Mouse (Mus musculus) heart, embryonic 15.5 days (tissue): Measurements from ENCODE around the gene Mok. TPM values are rescaled to one million over a fixed set of nuclear protein-coding genes. Genes with fewer than 3 reads are reported as not detected.

ENCODE experiments used
- ATAC-seq: fragments of 200-750 bp; cut with Nextera tagmentation; replicated peaks from 2 replicates; pipeline ENCODE4 v1.8.0; 2017; ENCODE audit warnings: low read depth, moderate TSS enrichment; ENCODE audit not compliant: insufficient number of reproducible peaks, insufficient read depth, low FRiP score
- H3K27ac ChIP-seq: fragments of 300-500 bp; sonication (generic); 2 replicates; pipeline ENCODE4 v1.5.1; 2015; ENCODE audit warnings: mild to moderate bottlenecking, inconsistent platforms
- H3K27me3 ChIP-seq: fragments of 300-500 bp; sonication (generic); 2 replicates; pipeline ENCODE4 v1.6.1; 2015; ENCODE audit warnings: inconsistent platforms
- H3K36me3 ChIP-seq: fragments of 300-500 bp; sonication (generic); 2 replicates; pipeline ENCODE4 v1.6.1; 2015; ENCODE audit warnings: mild to moderate bottlenecking, inconsistent platforms
- H3K4me1 ChIP-seq: fragments of 300-500 bp; sonication (generic); replicated peaks from 2 replicates; pipeline ENCODE4 v1.6.1; 2015; ENCODE audit warnings: inconsistent platforms
- H3K4me2 ChIP-seq: fragments of 300-500 bp; sonication (generic); 2 replicates; pipeline ENCODE4 v1.6.1; 2015; ENCODE audit warnings: inconsistent platforms, mild to moderate bottlenecking, moderate library complexity
- H3K4me3 ChIP-seq: fragments of 300-500 bp; sonication (generic); 2 replicates; pipeline ENCODE4 v1.5.1; 2015; ENCODE audit warnings: mild to moderate bottlenecking, inconsistent platforms
- H3K9ac ChIP-seq: fragments of 300-500 bp; sonication (generic); 2 replicates; pipeline ENCODE4 v1.6.1; 2015; ENCODE audit warnings: mild to moderate bottlenecking, inconsistent platforms
- H3K9me3 ChIP-seq: fragments of 300-500 bp; sonication (generic); replicated peaks from 2 replicates; pipeline ENCODE4 v1.6.1; 2016; ENCODE audit warnings: inconsistent platforms
- WGBS: fragments of 180-500 bp; shearing (Covaris S2); methylation state at CpG from one replicate; pipeline ENCODE4 v1.1.7; 2015; ENCODE audit warnings: mixed read lengths; 5-methylcytosine and 5-hydroxymethylcytosine counted together
- polyA plus RNA-seq: library from polyadenylated mRNA; unstranded; fragments of >200 nt; fragmentation: Nextera tagmentation; extraction: Ambion mirVana; gene quantifications from 2 replicates; pipeline ENCODE4 v1.2.1, GENCODE M21; 2015

Gene Mok
- polyA plus RNA-seq, 1 experiment from 2014 or later, result 3.0 TPM

DNA sequence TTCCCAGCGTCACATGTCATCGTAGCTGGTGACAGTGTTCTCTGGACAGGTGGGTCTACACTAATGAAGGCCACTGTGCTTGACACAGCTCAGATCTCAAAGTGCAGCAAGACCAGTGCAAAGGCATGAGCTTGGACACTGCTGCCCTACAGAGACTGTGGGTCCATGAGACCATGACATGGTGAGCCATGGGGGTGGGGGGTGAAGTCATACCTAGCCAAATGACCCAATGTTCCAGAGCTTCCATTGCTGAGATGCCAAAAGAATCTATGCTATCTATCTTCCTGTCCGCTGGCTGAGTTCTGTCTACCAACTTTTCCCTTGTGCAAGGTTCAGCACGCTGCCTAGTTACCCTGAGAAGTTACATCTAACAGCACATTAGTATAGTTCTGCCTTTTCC is 11.8 kb downstream of the Mok start:
- no peak for ATAC-seq
- no peaks in the 10 kb centered on the region for H3K9me3 ChIP-seq
- no peak overlapping the region for H3K4me2 ChIP-seq
- H3K4me3 ChIP-seq, result no peak overlapping the region
- H3K9ac ChIP-seq, result no peak overlapping the region
- H3K27ac ChIP-seq, result no peak overlapping the region
- H3K36me3 ChIP-seq, result no peaks in the 10 kb centered on the region
- no peaks in the 10 kb centered on the region for H3K4me1 ChIP-seq
- no peaks in the 10 kb centered on the region for H3K27me3 ChIP-seq
- WGBS, result 91% methylated on average over 4 of the region's 4 CpGs

DNA sequence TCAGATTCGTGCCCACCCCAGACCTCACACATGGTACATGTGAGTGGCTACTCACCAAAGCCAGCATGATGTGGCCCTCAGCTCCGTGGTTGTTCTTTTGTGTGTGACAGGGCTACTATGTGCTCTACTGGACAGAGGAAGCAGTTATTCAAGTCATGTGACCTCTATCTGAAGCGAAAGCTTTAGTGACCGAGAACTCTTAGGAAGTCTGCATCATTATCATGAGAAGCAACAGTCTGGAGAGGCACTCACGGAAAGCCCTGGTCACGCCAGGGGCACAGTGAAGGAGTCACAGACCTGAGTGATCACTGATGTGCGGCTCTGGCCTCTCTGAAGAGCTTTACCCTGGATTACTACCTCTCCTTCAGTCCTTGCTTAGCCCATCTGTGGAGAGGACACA is 18.4 kb downstream of the Mok start:
- WGBS, result 75% methylated on average over 7 of the region's 7 CpGs
- H3K27me3 ChIP-seq, result no peaks in the 10 kb centered on the region
- H3K36me3 ChIP-seq, result no peaks in the 10 kb centered on the region
- no peaks in the 10 kb centered on the region for H3K9me3 ChIP-seq
- no peak overlapping the region for H3K4me3 ChIP-seq
- H3K4me1 ChIP-seq, result no peaks in the 10 kb centered on the region
- H3K4me2 ChIP-seq, result no peak overlapping the region
- no peak for ATAC-seq
- no peak overlapping the region for H3K9ac ChIP-seq
- H3K27ac ChIP-seq, result no peak overlapping the region

DNA sequence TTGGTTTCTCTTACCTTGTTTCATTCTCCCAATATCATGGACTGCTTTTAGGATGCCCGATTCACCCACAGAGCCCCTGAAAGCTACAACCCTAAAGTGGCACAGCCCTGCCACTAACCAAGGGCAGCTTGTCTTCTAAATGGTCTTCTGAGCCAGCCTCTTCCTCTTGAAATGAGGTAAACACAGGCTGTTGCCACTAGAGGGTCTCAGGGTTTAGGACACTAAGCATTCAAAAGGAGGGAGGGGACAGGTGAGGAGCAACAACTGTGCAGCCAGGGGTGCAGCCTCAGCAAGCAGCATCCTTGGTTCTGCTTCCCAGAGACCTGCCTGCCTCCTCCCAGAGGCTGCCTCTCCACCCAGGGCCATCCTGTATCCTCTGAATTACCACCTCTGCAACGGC is 19.0 kb downstream of the Mok start:
- WGBS, result 89% methylated on average over 2 of the region's 2 CpGs
- Histone ChIP-seq H3K9me3 (no peaks in the 10 kb centered on the region), H3K4me1 (no peaks in the 10 kb centered on the region), H3K9ac (no peak overlapping the region), H3K4me3 (no peak overlapping the region), H3K27me3 (no peaks in the 10 kb centered on the region), H3K27ac (no peak overlapping the region), H3K4me2 (no peak overlapping the region), H3K36me3 (no peaks in the 10 kb centered on the region)
- ATAC-seq, result no peak

DNA sequence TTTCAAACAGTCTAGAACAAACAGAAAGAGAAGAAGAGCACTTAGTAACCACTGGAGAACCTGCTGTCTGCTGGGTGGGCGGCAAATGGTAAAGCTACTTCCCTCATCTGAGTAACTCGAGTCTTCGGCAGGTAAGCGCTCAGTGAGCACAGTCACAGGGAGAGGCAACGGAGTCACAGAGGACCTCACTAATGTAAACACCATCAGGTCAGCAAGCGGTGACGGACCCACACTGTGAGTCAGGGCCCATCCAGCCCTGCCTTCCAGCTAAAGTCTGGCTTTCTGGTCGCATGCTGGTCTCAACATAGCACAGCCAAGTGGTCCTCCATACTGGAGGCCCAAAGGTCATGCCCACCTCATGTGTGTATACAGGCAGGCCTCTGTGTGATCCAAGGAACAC is 21.4 kb downstream of the Mok start:
- Histone ChIP-seq H3K4me2 (no peak overlapping the region), H3K27ac (no peak overlapping the region), H3K36me3 (no peaks in the 10 kb centered on the region), H3K27me3 (no peaks in the 10 kb centered on the region), H3K4me1 (no peaks in the 10 kb centered on the region), H3K9ac (no peak overlapping the region), H3K9me3 (no peaks in the 10 kb centered on the region), H3K4me3 (no peak overlapping the region)
- ATAC-seq, result no peak
- WGBS, result 69% methylated on average over 8 of the region's 8 CpGs

DNA sequence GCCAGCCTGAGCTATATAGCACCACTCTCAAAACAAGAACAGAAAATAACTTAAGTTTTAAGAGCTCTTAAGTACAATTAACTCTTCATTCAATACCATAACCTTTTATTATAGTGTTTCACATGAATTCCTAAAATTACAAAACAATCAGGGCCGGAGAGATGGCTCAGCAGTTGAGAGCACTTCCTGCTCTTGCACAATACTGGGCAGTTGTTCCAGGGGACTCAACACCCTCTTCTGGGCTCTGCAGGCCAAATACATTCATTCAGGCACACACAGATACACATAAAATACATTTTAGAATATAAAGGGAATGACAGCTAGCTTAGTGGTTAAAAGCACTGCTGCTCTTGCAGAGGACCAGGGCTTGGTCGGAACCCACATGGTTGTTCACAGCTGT is 23.9 kb downstream of the Mok start:
- Histone ChIP-seq H3K27ac (no peak overlapping the region), H3K4me3 (no peak overlapping the region), H3K9me3 (no peaks in the 10 kb centered on the region), H3K27me3 (no peaks in the 10 kb centered on the region), H3K36me3 (no peaks in the 10 kb centered on the region), H3K4me2 (no peak overlapping the region), H3K4me1 (no peaks in the 10 kb centered on the region), H3K9ac (no peak overlapping the region)
- 93% methylated on average over 2 of the region's 2 CpGs for WGBS
- no peak for ATAC-seq

DNA sequence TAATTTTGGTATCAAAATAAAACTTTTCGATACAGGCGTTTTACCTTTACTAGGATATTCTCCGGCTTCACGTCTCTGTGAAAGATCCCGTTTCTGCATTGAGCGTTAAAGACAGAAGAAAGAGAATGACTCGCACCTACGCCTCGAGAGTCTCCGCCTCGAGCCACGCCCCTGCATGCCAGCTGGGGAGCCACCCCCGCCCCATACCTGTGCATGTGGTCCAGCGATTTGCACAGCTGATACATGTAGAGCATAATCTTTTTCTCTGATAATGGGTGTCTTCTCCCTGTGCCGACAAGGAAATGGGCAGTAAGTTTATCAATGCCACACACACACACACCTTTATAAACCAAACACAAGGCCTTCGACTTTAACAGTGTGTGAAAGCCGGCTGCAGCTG is 25.8 kb downstream of the Mok start:
- Histone ChIP-seq H3K4me1 (no peaks in the 10 kb centered on the region), H3K27me3 (no peaks in the 10 kb centered on the region), H3K27ac (no peak overlapping the region), H3K9ac (no peak overlapping the region), H3K36me3 (no peaks in the 10 kb centered on the region), H3K4me2 (no peak overlapping the region), H3K4me3 (no peak overlapping the region), H3K9me3 (no peaks in the 10 kb centered on the region)
- 65% methylated on average over 17 of the region's 17 CpGs for WGBS
- ATAC-seq, result no peak

DNA sequence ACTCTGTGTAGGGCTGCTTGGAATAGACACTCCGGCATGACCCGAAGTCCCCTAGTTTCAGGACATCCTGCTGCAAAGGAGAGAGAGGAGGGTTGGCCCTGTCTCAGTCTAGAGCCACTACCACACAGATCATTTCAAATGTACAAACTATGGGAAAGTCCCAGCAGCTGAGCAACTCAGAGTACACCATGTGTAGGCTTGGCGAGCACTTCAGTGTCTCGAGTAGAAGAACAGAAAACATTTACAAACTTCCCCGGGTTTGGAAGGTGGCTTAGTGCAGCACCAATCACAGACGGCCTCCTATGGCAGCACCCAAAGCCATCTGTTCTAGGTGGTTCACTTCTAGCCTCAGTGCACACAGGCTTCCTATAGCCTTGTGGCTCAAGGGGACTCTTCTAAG is 27.1 kb downstream of the Mok start:
- no peak for ATAC-seq
- Histone ChIP-seq H3K4me1 (no peaks in the 10 kb centered on the region), H3K4me2 (no peak overlapping the region), H3K27me3 (no peaks in the 10 kb centered on the region), H3K9me3 (no peaks in the 10 kb centered on the region), H3K9ac (no peak overlapping the region), H3K27ac (no peak overlapping the region), H3K4me3 (no peak overlapping the region), H3K36me3 (no peaks in the 10 kb centered on the region)
- WGBS, result 86% methylated on average over 6 of the region's 6 CpGs

DNA sequence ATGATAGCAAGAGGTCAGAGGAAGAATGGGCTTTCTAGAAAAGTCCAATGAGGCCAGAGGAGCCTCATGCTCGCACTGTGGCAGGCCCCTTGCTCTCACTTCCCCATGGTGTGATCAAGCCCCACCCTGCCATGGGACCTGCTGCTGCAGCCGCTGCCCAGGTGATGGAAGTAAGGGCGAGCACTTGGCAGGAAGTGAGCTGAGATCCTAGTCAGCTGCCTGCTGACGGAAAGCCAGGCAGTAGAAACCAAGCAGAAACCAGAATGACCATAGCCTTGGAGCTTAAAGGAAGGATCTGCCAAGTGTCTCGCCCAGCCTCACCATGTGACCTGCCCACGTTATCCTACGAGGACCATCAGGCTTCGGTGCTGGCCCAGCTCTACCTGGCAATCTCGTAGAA is 27.6 kb downstream of the Mok start:
- Histone ChIP-seq H3K9ac (no peak overlapping the region), H3K9me3 (no peaks in the 10 kb centered on the region), H3K4me2 (no peak overlapping the region), H3K4me3 (no peak overlapping the region), H3K4me1 (no peaks in the 10 kb centered on the region), H3K36me3 (no peaks in the 10 kb centered on the region), H3K27ac (no peak overlapping the region), H3K27me3 (no peaks in the 10 kb centered on the region)
- no peak for ATAC-seq
- 84% methylated on average over 9 of the region's 9 CpGs for WGBS

DNA sequence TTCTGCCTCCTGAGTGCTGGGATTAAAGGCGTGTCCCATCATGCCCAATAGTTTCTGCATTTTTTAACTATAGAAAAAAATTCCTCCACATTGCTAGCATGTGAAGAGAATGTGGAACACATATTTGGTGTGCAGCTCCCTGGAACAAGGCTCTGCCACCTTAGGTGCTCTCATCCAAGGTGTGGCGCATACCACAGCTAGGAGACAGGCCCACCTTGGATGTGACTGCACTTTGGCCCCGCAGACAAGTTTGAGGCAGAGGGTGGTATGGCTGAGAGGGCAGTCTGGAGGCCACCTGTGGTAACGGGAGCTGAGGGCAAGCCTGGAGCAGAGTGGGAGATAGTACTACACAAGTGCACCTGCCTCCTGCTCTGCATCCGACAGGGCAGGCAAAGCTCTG is 31.9 kb downstream of the Mok start:
- WGBS, result 75% methylated on average over 5 of the region's 5 CpGs
- peaks cover 9% of the 10 kb centered on the region for H3K4me1 ChIP-seq
- H3K9ac ChIP-seq, result no peak overlapping the region
- no peaks in the 10 kb centered on the region for H3K27me3 ChIP-seq
- no peaks in the 10 kb centered on the region for H3K9me3 ChIP-seq
- no peak overlapping the region for H3K27ac ChIP-seq
- ATAC-seq, result no peak
- H3K36me3 ChIP-seq, result no peaks in the 10 kb centered on the region
- no peak overlapping the region for H3K4me3 ChIP-seq
- no peak overlapping the region for H3K4me2 ChIP-seq

DNA sequence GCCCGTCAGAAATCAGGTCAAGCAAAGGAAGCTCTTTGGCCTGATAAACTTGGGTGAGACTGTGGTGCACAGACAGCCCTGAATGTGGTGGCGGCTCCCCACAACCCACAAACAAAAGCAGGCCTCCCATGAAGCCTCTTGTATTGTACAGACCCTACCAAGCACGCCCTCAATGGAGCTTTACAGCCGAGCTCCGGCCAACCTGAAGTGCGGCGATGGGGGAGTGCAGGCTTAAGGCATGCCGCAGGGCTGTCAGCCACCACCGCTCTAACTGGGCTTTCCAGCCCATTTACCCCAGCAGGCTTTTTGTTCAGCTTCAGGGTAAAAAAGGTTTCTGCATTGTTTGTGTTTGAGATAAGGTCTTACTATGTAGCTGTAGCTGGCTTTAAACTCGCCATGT is 32.3 kb downstream of the Mok start:
- no peak overlapping the region for H3K27ac ChIP-seq
- no peak overlapping the region for H3K4me2 ChIP-seq
- ATAC-seq, result no peak
- 76% methylated on average over 10 of the region's 10 CpGs for WGBS
- H3K9ac ChIP-seq, result no peak overlapping the region
- no peaks in the 10 kb centered on the region for H3K9me3 ChIP-seq
- no peak overlapping the region for H3K4me3 ChIP-seq
- H3K27me3 ChIP-seq, result no peaks in the 10 kb centered on the region
- H3K36me3 ChIP-seq, result no peaks in the 10 kb centered on the region
- peaks cover 11% of the 10 kb centered on the region for H3K4me1 ChIP-seq

DNA sequence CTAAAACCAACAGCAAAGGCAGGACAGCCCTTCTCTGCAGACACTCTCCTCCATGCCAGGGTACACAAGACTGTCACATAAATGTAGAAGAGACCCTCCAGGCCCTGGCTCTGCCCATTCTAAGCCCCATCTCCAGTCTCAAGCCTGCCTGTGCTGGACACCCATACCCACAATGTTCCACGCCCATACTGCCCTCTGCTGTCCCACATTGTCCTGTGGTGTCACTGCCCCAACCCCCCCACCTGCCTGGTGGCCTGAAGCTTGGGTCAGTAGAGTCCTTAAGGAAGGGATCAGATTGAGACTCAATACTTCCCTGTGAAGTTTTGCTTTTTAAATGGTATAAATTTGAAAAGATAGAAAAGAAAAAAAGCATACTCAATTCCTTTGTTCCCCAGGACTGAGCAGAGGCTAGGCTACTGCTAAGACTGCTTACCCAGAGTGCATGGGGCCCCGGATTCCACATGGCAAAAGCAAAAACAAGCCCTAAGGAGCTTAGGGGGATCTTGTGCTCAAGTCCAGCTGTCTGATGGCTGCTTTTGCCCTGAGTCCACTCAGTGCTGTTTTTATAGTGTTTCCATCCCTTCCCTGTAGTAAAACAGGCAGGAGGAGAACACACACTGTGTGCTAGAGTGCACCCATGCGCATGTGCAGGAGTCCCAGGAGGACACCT is 34.3 kb downstream of the Mok start:
- no peak overlapping the region for H3K27ac ChIP-seq
- H3K4me3 ChIP-seq, result no peak overlapping the region
- H3K27me3 ChIP-seq, result no peaks in the 10 kb centered on the region
- 82% methylated on average over 3 of the region's 3 CpGs for WGBS
- H3K36me3 ChIP-seq, result no peaks in the 10 kb centered on the region
- H3K9me3 ChIP-seq, result no peaks in the 10 kb centered on the region
- no peak overlapping the region for H3K9ac ChIP-seq
- ATAC-seq, result no peak
- H3K4me1 ChIP-seq, result peaks cover 17% of the 10 kb centered on the region
- no peak overlapping the region for H3K4me2 ChIP-seq

DNA sequence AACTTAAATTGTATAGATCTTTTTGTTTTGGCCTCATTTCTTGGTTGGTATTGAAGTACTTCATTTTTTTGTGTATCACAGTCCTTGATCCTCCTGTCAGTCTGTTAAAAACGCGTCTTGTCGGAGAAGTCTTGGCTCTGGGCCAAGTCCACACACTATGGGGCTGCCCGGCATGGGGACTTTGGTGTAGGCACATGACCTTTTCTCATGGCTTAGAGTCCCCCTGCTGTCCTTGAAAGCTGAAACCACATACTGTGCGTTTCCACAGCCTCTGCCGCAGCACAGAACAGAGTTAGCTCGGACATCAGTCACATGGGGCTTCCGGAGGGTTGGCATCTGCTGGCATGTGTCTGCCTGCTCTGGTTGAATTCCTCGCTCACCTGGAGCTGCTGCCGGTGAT is 36.5 kb downstream of the Mok start:
- no peaks in the 10 kb centered on the region for H3K36me3 ChIP-seq
- peak; percentile 69 for ATAC-seq
- H3K4me2 ChIP-seq, result no peak overlapping the region
- 25% methylated on average over 10 of the region's 10 CpGs for WGBS
- H3K27ac ChIP-seq, result peak overlapping the region; percentile 65
- H3K27me3 ChIP-seq, result no peaks in the 10 kb centered on the region
- peaks cover 21% of the 10 kb centered on the region for H3K4me1 ChIP-seq
- peak overlapping the region; percentile 12; the same call in 1 of the 2 replicates for H3K4me3 ChIP-seq
- H3K9me3 ChIP-seq, result no peaks in the 10 kb centered on the region
- no peak overlapping the region for H3K9ac ChIP-seq
